Mouse (Mus musculus) erythroblast, adult 5-6 weeks (primary cell): Measurements from ENCODE around the gene Prr12. TPM values are rescaled to one million over a fixed set of nuclear protein-coding genes. Genes with fewer than 3 reads are reported as not detected.
A peak's percentile ranks its signal among the peaks of the same experiment; 100 is the strongest.
"Not testable (repeated sequence)": the region's sequence is repeated elsewhere in the genome, so short reads cannot be mapped to it uniquely, and the experiment has no call there.

Experiments
- ATAC-seq: replicated peaks from 2 replicates; pipeline ENCODE4 v1.8.0; 2016; ENCODE audit warnings: moderate number of reproducible peaks, mild to moderate bottlenecking, moderate TSS enrichment, inconsistent platforms; ENCODE audit not compliant: poor library complexity, low FRiP score, severe bottlenecking
- total RNA-seq, 2 experiments: library from RNA; stranded (forward) in 1 of 2; stranded (reverse) in 1 of 2; fragments of 150-400 nt in 1 of 2; fragments of 200-764, 138-1000 nt in 1 of 2; gene quantifications; 2 replicates each; pipeline versions ENCODE4 v1.2.3 to v1.2.4; 2015 to 2017; ENCODE audit warnings: low replicate concordance in 2 of 2

Prr12 gene
- total RNA-seq, 2 experiments from 2014 or later, result 0.60 to 3.3 TPM

DNA sequence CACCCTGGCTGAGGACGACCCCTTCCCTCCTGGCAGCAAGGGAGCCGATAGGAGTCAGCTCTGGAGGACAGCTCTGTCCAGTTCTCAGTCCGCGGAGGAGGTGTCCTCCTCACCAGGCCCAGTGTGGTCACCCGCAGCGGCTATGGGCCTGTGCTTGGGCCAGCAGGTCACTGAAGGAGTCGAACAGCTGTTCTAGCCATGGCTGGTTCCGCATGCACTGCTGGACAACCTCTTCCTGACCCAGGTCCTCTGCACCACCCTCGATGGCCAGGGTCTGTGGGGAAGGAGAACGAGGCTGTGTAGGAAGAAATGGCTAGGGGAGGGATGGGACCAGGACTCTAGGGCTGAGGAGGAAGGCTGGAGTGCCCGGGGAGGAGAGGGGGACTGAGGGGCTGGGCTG, 24.3 kb downstream of the Prr12 start:
- no peak for ATAC-seq

DNA sequence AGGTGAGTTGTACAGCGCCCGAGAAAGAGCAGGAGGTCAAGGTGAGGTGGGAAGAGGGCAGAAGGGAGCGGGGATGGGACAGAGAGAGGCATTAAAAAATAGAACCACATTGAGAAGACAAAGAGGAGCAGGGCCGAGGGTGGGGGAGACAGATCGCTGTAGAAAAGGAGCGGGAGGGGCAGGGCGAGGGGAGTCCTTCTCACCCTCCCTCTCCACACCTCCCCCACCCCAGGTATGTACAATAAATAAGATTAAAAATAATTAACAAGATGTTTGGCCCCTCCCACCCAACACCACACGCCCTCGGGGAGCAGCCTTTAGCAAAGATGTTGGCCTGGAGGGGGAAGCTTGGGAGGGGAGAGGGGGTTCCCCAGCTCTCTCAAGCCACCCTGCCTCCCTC, 24.9 kb downstream of the Prr12 start:
- ATAC-seq, result no peak

DNA sequence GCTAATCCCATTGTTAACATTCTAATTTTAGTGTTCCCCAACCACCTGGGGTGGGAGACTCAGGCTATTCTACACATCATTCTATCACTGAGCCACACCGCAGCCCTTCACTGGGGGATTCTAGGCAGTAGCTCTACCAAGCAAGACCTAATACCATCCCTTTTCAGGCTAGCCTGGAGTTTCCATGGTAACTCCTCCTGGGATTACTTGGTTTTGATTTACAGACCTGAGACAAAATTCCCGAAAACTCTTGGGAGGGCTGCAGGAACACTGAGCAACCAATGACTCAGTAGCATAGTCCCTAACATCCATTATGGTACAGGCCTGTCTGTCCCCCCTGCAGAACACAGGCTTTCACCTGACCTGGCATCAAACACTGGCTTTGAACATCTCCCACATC, 26.4 kb downstream of the Prr12 start:
- no peak for ATAC-seq

DNA sequence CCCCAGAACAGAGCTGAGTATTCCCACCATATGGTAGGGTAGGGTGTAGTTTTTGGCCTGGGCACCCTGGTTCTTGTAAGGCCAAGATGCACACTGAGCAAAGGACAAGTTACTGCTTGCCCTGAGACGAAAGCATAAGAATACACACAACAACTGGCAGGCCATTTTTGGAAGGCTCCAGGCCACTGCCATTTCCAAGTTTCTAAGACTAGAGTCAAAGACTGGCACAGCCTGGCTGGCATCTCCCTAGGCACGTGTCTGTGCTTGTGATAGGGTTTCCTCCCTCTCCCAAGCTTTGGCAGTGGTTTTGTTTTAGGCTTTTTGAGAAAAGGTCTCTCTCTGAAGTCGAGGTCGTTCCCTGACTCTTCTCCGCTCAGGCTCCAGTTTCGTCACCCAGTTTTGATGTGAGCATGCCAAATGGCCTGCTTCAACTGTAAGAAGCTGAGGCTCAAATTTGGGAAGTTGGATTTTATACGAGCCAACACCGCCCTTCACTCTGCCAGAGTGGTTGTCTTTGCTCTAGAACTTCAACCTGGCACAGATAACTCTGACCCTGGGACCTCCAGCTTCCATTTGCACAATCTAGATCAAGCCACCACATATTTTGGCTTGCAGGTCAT, 27.0 kb downstream of the Prr12 start:
- ATAC-seq, result no peak

DNA sequence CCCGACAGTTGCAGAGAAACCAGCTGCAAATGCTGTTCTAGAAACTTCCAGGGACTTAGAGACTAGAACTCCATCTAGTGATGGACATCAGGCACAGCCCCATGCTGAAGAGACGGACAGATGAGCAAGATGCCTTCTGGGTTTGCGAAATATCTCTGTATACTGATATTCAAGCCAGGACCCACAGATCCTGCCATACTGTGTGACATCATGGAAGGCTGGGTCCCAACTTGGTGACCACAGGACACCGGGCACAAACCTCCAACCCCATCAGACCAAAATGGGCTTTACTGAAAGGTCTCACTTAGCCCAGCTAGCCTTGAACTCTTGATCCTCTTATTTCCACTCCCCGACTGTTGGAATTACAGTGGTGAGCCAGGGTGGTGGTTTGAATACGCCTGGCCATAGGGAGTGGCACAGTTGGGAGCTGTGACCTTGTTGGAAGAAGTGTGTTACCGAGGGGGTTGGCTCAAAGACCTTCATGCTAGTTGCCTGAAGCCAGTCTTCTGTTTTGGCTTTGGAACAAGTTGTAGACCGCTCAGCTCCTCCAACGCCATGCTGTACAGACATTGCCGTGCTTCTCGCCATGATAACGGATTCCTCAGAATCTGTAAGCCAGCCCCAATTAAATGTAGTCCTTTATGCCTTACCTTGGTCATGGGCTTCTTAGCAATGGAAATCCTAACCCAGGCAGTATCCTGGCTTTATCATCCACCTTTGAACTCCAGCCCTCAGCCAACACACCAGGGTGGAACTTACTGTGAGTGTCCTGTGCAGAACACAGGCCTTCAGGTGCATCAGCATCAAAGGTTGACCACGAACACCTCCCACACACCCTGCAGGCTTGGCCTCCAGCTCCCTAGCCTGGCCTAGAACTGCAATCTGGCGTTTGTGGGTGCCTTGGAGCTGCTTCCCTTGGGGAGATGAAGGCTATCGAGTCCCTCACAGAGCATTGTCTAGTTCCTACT, 28.1 kb downstream of the Prr12 start:
- ATAC-seq, result no peak

DNA sequence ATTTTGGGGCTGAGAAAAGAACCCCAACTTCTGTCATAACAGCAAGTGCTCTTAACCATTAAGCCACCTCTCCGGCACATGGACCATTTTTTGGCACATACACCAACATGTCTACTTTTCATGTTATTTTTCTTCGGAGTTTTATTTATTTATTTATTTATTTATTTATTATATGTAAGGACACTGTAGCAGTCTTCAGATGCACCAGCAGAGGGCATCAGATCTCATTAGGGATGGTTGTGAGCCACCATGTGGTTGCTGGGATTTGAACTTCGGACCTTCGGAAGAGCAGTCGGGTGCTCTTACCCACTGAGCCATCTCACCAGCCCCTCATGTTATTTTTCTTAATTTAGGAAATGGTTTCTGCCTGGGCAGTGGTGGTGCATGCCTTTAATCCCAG, 29.0 kb downstream of the Prr12 start:
- not testable (repeated sequence) for ATAC-seq

DNA sequence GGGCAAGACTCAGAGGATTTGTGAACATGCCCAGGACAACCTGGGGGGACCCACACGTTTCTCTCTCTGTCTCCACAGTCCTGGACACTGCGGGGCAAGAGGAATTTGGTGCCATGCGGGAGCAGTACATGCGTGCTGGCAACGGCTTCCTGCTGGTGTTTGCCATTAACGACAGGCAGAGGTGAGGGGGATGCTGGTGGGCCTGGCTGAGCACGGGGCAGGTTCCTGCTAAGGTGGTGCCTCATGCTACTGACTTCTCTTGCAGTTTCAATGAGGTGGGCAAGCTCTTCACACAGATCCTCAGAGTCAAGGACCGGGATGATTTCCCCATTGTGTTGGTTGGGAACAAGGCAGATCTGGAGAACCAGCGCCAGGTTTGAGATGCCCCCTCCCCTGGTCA, 32.5 kb downstream of the Prr12 start:
- no peak for ATAC-seq

DNA sequence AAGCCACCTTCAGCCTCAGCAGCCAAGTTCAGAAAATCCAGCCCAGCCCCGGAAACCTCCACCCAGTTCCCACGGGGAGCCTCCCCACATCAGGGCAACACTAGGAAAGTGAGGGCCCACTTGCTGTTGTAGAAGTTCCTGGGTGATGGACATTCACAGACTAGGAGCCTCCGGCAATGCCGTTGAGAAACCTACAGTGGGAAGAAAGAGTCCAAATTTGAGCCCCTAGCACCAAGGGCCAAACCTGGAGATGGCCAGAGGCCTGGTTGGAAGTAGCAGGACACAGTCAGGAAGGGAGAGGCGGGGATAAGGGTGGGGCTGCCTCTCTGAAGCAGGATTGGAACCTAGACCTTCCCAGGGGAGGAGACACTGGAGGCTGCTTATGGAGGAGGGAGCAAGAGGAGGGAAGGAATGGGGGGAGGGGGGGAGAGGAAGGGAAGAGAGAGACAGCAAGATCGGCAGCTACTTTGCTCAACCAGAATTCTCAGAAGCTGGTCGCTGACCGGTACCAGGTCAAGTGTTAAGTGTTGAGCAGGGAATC, 33.6 kb downstream of the Prr12 start:
- ATAC-seq, result no peak

DNA sequence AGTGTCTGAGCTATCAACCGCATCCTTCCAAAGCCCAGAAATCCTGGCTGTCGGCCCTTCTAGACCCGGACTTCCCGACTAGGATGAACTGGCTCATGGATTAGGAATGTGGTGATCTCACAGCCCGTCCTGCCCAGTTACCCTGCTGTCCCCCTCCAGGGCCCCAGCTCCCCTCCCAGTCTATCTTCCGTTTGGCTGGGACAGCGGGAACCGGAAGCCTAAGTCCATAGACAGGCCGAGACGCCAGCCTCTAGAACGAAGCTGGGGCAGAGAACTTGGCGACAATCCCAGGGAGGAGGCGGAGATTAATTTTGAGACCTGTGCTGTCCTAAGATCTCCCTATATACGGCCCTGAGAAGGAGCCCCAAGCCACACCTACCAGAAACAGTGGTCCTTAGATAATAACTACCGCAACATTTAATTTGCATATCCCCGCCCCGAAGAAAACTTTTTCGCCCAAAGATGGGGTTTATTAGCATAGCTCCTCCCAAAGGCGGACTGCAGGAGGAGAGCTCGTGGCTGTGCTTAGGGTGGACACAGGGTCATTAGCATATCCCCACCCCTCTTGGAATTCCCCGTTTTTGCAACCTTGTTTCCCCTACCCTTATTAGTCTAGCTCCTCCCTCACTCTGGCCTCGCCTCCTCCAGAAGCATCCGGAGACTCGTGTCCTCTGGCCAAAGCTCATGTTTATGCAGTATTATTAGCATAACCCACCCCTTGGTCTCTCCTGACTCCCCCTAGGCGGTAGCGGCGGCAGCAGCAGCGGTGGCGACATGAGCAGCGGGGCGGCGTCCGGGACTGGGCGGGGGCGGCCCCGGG, 35.2 kb downstream of the Prr12 start, which contains the start of gene Rras:
TSS of gene Rras (plus strand) at position 720 of the 820 bp plus-strand sequence.
- ATAC-seq, result peak; percentile 77

DNA sequence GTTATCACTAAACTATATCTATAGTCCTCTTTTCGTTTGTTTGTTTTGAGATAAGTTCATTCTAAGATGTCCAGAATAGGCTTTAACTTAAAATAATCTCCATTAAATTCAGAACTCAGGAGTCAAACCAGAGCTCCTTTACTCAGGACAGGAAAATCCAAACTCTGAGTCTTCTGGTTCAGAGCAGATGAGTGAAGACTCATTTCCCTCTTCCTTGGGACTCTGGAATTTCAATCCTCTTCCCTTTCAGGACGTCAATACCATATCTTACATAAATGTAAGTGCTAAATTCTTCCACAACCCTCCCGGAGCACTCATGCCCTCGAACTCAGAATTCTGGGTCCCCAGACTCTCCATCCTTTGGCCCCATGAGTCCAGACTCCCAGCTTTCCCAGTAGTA, 35.9 kb downstream of the Prr12 start:
- ATAC-seq, result no peak

DNA sequence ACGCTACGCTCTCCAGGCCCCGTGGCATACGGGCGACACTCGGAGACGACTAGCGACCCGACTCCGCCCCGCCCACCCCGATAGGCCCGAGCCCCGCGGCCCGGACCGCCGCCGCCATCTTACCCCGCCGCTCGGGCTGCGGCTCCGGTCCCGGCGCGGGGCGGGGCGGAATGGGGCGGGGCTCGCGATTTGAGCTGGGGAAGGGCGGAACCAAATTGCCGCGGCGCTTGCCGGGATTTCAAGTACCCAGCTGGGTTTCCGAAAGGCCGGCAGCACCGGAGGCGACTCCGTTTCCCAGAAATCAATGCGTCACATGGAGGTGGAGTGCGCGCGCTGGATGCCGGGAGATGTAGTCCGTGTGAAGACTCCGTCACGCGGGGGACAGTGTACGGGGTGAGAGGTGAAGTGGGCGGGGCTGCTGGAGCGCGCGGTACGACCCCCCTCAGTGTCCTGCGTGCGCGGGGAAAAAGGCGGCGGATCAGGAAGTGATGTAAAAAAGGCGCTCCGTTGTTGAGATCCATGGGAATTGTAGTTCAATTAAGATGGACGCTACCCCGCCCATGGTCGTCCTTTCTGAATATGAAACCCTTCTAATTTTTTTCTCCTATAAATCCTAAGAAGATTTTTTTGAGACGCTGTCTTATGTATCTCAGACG, 36.6 kb downstream of the Prr12 start, which contains the start of gene Scaf1:
TSS of gene Scaf1 (minus strand) at position 407 of the 656 bp plus-strand sequence.
- ATAC-seq, result peak; percentile 78

DNA sequence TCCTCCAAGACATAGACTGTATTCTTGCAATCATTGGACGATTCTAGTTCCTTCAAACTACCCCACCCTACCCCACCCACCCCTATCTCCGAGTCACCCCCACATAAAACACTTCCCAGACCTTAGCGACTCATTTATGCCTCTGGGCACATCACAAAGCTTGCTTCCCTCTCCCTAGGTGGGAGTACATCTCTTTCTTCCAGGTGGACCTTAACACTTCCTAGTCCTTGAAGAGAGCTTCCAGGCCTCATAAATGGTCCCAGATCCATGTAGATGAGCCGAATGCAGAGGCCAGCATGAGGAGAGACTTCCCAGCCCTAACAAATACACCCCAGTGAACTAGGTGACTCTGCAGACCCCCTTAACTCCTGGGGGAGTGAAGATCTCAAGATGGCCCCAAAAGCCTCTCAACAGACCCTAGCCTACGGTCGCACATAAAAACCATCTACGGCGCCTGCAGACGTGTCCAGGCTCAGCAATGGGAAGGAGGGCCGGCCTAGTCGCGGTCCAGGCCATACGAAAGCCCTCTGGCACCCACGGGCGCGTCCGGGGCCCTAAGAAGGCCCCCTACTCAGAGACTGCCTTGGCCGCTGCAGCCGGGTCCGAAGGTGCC, 37.2 kb downstream of the Prr12 start:
- ATAC-seq, result no peak

DNA sequence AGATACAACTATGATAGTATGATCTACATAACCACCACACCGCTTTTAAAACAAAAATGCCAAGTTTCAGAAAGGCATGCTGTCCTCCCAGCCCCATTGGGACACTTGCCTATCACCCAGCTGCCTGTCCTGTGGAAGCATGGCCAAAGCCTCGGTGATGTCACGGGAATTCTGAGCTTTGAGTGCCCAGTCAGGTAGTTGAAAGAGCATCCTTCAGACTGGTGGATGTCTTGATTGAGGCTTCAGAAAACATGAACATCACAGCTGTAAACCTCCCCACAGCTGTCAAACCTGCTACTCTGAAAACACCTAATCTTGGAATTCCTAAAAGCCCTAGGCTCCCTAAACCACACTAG, 38.6 kb downstream of the Prr12 start:
- ATAC-seq, result no peak

DNA sequence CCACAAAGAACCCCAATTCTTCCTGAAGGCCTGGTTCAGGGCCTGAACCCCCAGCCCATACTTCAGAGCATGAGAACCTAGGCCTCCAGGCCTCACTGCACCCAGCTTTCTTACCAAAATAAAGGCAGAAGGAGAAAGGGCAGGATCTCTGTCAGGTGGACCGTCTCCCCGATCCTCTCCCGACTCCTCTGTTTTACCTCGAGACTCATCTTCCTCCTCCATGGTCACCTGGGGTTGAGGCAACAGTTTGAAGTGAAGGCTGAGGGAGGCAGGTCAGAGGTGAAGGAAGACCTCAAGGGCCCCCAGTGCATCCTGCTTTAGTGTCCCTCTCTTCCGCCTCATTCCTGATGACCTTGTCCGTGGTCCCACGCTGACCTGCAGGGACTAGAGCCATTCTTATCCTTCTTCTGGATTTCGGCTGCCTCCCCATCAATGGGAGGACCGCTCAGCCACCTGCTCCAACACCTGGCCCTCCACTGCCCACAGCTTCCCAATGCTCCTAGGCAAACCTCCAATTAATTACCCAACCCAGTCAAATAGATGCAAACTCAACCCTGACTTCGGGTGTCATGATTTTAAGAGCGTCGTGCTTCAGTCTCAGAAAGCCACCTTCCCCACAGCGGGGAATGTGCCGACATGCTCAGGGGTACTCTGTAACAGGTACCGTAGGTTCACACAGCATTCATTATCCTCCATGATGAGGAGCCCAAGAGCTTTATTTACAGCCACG, 39.1 kb downstream of the Prr12 start:
- ATAC-seq, result no peak

DNA sequence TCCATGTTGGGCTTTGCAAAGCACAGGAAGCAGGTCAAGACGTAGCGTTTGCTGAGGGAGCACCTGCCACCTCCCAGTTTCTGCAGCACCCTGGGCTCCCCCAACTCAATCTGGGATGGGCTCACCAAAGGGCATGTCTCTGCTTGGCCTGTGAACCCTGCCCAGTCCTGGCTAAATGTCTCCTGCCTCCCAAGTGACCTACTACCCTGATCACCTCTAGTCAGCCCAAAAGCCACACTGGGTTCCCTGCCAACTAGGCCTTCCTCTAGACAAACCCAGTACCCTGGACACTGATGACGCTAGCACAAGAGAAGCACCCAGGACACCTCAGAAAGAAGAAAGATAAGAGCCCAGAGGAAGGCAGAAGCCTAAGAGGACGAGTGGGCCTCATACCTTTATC, 39.9 kb downstream of the Prr12 start:
- no peak for ATAC-seq

DNA sequence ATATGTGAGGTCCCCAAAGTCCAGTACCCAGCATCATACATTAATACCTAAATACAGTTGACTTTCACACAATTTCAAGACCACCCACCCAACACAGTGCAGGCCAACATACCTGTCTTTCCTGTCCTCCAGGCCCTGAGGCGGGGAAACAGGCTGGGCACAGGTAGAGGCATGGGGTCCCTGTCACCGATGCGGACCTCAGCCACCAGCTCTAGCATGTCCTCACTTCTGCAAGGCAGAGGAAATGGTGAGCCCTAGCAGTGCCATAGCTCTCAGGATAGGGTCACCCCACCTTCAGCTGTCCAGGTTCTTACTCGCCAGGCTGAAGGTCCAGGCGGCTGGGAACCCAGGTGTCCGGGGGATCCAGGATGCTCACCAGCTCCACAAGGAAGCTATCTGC, 40.7 kb downstream of the Prr12 start:
- ATAC-seq, result no peak

DNA sequence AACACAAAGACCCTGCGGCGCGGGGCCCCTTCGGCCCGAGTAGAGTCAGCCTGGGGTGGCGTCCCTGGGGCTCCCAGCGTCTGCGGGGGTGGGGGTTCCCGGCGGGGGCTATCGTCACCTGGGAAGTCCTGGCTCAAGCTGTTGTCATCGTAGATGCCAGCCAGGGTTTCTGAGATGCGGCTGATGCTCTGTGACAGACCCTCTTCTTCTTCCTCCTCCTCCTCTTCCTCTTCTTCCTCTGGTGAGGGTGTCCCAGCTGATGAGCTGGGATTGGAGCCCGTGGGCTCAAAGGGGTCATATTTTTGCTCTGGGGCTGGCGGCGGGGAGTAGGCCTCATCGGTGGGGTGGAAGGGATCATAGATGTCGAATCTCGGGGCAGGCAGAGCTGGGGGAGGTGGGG, 44.3 kb downstream of the Prr12 start:
- no peak for ATAC-seq

DNA sequence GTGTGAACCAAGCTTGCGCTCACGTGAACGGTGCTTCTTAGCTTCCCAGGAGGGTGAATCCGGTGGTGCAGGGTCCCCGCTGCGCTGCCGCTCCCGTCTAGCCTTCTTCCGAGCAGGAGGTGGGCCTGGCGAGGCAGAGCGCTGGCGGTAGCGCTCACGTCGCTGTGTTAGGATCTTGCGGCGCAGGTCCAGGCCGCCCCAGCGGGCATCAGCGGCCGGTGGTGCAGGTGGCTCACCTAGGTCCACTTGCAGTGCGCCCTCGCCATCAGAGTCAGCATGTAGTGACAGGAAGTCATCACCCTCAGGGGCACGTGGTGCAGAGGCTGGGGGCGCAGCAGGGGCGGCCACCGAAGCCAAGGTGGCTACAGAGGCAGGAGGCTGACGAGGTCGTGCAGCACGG, 44.8 kb downstream of the Prr12 start:
- ATAC-seq, result no peak

DNA sequence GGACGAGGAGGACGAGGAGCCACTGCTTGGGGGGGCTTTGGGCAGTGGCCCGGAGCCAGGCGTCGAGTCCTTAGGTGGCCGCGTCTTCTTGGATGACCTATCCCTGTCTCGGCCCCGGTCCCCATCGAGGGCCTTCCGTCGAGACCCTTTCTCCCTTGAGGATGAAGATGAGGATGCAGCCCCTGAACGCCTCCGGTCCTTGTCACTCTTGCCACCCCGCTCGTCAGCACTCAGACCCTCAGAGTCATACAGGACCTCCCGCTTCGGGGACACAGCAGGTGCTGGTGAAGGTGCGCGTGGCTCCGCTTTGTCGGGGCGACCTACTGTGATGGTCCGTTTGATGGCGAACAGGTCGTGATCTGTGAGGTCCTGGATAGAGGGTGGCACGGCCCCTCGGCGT, 45.5 kb downstream of the Prr12 start:
- no peak for ATAC-seq
